Mouse (Mus musculus) forebrain, embryonic 16.5 days (tissue): ENCODE measurements around the gene Tns3. TPM values are rescaled to one million over a fixed set of nuclear protein-coding genes. Genes with fewer than 3 reads are reported as not detected.

Experiments used
- ATAC-seq: fragments of 200-750 bp; cut with Nextera tagmentation; 2 replicates; pipeline ENCODE4 v1.8.0; 2017; ENCODE audit warnings: mild to moderate bottlenecking, moderate library complexity
- H3K27ac ChIP-seq: fragments of 300-500 bp; sonication (generic); 2 replicates; pipeline ENCODE4 v1.5.1; 2014; ENCODE audit warnings: low read length, control low read depth
- H3K27me3 ChIP-seq: fragments of 300-500 bp; sonication (generic); replicated peaks from 2 replicates; pipeline ENCODE4 v1.6.1; 2014; ENCODE audit warnings: low read length; ENCODE audit not compliant: control insufficient read depth, insufficient read depth
- H3K36me3 ChIP-seq: fragments of 300-500 bp; sonication (generic); 2 replicates; pipeline ENCODE4 v1.6.1; 2014; ENCODE audit not compliant: control insufficient read depth, insufficient read depth
- H3K4me1 ChIP-seq: fragments of 300-500 bp; sonication (generic); replicated peaks from 2 replicates; pipeline ENCODE4 v1.6.1; 2014; ENCODE audit warnings: low read length; ENCODE audit not compliant: control insufficient read depth, insufficient read depth
- H3K4me2 ChIP-seq: fragments of 300-500 bp; sonication (generic); 2 replicates; pipeline ENCODE4 v1.6.1; 2014; ENCODE audit warnings: mild to moderate bottlenecking, low read length, control low read depth
- H3K4me3 ChIP-seq: fragments of 300-500 bp; sonication (generic); replicated peaks from 2 replicates; pipeline ENCODE4 v1.5.1; 2014; ENCODE audit warnings: mild to moderate bottlenecking, low read length, control low read depth
- H3K9ac ChIP-seq: fragments of 300-500 bp; sonication (generic); replicated peaks from 2 replicates; pipeline ENCODE4 v1.6.1; 2014; ENCODE audit warnings: low read depth, low read length, control low read depth
- H3K9me3 ChIP-seq: fragments of 300-500 bp; sonication (generic); 2 replicates; pipeline ENCODE4 v1.6.1; 2016; ENCODE audit warnings: low read length; ENCODE audit not compliant: control insufficient read depth
- WGBS: fragments of 180-500 bp; shearing (Covaris S2); extraction: QIAGEN DNeasy Blood & Tissue Kit; methylation state at CpG from one replicate; pipeline ENCODE4 v1.1.7; 2014; 5-methylcytosine and 5-hydroxymethylcytosine counted together
- polyA plus RNA-seq: library from polyadenylated mRNA; unstranded; fragments of >200 nt; fragmentation: Nextera tagmentation; extraction: Ambion mirVana; gene quantifications from 2 replicates; pipeline ENCODE4 v1.2.1, GENCODE M21; 2015

Gene Tns3
- polyA plus RNA-seq, 1 experiment from 2014 or later: 8.8 TPM

DNA sequence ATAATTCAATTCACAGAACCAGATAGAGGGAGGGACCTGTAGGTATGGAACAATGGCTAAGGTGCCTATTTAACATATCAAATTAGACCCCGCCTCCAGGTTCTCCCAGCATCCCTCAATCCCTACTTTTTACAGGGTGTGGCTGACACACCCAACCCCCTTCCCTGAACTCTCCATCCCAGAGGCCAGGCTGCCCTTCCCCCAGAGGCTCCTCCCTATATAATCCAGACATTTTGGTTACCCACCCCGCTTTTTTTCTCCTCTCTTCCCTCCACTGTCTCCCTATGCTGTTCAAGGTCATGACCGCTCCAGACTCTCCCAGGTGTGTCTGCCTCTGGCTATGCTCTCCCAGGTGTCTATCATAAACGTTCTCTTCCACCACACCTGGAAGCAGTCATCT is 7.4 kb upstream of the Tns3 start:
- Histone ChIP-seq H3K9me3 (peaks cover 4% of the 10 kb centered on the region), H3K9ac (no peak overlapping the region), H3K4me3 (no peak overlapping the region), H3K27me3 (no peaks in the 10 kb centered on the region), H3K4me2 (no peak overlapping the region), H3K4me1 (no peaks in the 10 kb centered on the region), H3K27ac (no peak overlapping the region), H3K36me3 (no peaks in the 10 kb centered on the region)
- no peak for ATAC-seq
- 85% methylated on average over 4 of the region's 4 CpGs for WGBS

DNA sequence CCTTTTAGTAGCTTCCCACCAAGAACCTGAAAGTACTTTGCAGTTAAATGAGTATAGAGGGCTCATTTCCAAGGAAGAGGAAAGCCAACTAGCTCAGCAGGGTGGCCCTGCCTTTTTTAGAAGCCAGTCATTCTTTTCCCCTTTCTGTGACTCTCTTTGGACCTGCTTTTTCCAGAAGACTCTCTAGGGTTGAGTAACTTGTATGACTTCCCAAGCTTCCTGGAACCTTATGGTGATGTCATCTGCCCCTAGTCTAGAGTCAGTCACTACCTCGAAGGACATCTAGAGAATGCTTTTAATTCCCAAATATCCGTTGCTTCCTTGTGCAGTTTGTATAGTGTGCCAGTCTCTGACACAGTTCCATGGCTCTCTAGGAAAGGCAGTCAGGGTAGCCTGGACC is 4.8 kb upstream of the Tns3 start:
- Histone ChIP-seq H3K4me2 (no peak overlapping the region), H3K4me1 (peaks cover 4% of the 10 kb centered on the region), H3K9me3 (peaks cover 4% of the 10 kb centered on the region), H3K36me3 (no peaks in the 10 kb centered on the region), H3K9ac (no peak overlapping the region), H3K27ac (no peak overlapping the region), H3K4me3 (no peak overlapping the region), H3K27me3 (no peaks in the 10 kb centered on the region)
- WGBS: 83% methylated on average over 2 of the region's 2 CpGs
- ATAC-seq: no peak

DNA sequence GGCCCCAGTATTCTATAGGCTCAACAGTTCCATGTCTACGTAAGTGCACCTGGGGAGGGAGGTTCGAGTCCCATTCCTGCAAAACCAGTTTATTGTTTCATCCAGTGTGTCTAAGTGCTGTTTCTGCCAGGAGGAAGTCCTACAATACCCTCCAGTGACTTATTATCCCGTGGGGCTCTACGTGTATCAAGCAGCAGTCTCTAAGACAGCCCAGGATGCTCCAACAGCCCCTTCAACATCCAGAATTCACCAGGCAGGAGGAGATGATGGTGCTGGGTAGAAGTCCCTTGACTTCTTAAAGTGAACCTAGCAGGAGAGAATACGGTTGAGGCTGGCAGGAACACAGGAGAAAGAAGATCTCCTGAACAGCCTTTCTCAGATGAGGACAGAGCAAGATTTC is 462 bp upstream of the Tns3 start:
- peaks cover 11% of the 10 kb centered on the region for H3K4me1 ChIP-seq
- no peaks in the 10 kb centered on the region for H3K27me3 ChIP-seq
- no peak; the same call in 1 of the 2 replicates for ATAC-seq
- H3K4me3 ChIP-seq: peak overlapping the region; percentile 65
- H3K36me3 ChIP-seq: no peaks in the 10 kb centered on the region
- no peak overlapping the region; the same call in 1 of the 2 replicates for H3K9ac ChIP-seq
- H3K27ac ChIP-seq: no peak overlapping the region
- peaks cover 4% of the 10 kb centered on the region for H3K9me3 ChIP-seq
- WGBS: 43% methylated on average over 5 of the region's 5 CpGs
- H3K4me2 ChIP-seq: peak overlapping the region; percentile 80

DNA sequence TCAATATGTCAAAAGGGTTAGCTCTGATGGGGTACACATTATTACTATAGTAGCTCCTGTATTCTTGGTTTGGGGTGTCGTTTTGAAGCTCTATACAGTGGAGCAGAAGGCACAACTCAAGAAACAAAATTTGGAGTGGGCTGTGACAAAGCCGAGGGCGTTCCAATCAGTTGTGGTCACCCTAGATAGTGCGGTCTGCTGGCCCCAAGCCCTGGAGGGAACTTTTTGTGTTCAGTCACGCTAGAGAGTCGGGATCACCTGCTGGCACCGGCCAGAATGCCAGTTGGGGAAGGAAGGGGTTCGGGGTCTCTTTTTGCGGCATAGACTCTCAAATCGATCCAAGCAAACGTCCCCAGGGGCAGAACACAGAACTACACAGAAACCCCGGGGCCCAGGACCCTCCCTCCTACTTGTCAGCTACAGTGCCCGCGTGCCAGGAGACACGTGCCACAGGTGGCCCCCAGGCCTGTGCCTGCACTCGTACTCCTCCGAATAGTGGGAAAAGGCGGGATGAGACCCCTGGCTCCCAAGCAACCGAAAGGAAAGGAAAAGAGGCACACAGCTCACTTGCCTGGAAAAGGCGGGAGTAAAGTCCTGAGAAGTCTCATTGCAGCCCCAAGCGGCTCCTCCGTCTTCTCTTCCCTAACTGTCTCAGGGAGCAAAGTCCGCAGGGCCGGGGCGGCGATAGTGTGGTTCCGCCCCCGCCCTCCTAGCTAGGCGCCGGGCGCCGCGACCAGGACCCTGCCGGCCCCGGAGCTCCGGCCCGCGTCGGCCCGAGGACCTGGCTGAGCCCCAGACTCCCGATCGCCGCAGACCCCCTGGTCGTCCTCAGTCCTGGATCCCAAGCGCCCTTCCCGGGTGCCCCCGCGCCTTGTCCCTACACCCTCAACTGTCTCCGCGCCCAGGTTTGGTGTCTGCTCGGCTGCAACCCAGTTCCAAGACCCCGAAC is 617 bp downstream of the Tns3 start:
- Histone ChIP-seq H3K9me3 (peaks cover 4% of the 10 kb centered on the region), H3K27ac (no peak overlapping the region), H3K9ac (peak overlapping the region; percentile 76), H3K4me1 (peaks cover 13% of the 10 kb centered on the region), H3K4me2 (peak overlapping the region; percentile 80), H3K36me3 (no peaks in the 10 kb centered on the region), H3K4me3 (peak overlapping the region; percentile 65), H3K27me3 (no peaks in the 10 kb centered on the region)
- under 1% methylated on average over 52 of the region's 52 CpGs for WGBS
- ATAC-seq: peak; percentile 68

DNA sequence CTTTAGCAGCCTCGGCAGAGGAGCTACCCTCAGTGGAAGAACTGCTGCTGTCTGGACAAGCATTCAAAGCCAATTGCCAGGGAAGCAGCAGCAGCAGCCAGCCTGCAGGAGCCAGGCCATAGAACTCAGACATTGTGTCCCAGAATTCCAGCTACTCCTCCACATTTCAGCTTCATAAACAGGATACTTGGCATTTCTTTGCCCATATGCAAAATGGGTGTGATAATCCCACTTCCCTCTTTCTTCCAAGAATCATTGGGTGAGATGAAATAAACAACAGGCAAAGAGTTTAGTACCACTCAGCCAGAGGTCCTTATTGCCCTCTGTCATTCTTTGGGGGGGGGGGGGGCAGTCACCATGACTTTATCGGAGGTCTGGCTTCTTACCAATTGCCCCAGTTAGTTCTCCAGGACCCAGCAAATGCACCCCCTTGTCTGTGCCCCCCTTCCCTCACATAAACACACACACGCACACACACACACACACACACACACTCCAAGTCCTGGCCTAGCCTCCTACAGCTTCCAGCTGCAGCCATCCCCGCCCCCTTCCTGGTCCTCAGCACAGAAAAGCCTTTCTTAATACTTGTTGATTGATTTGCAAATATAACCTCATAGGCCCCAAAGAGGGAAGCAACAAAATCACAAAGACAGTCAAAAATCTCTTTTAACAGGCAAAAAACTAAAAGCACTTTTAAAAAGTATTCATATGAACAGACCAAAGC is 1.5 kb downstream of the Tns3 start:
- WGBS: 31% methylated on average over 4 of the region's 4 CpGs
- Histone ChIP-seq H3K9ac (no peak overlapping the region), H3K9me3 (no peaks in the 10 kb centered on the region), H3K36me3 (no peaks in the 10 kb centered on the region), H3K4me3 (no peak overlapping the region), H3K27me3 (no peaks in the 10 kb centered on the region), H3K4me2 (peak overlapping the region; percentile 14; the same call in 1 of the 2 replicates), H3K27ac (no peak overlapping the region), H3K4me1 (peaks cover 13% of the 10 kb centered on the region)
- ATAC-seq: no peak

DNA sequence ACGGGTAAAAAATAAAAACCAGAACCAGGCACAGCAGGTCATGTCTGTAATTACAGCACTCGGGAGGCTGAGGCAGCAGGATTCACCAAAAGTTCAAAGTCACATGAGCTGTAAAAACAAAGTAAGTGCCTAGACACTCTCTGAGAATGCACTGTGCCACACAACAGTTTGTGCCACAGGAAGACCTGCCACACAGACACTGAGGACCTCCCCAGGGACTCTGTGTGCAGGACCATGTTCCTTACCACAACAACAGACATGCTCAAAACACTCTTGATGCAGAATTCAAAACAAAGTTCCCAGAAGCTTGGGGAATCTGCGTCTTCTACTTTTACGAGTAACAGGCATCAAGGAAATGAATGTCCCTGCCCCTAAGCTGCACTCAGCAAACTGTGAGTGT is 3.4 kb downstream of the Tns3 start:
- no peak overlapping the region for H3K4me2 ChIP-seq
- H3K9ac ChIP-seq: no peak overlapping the region
- ATAC-seq: no peak
- peaks cover 19% of the 10 kb centered on the region for H3K4me1 ChIP-seq
- no peaks in the 10 kb centered on the region for H3K36me3 ChIP-seq
- no peak overlapping the region for H3K4me3 ChIP-seq
- H3K9me3 ChIP-seq: no peaks in the 10 kb centered on the region
- WGBS: 79% methylated on average over 4 of the region's 4 CpGs
- no peaks in the 10 kb centered on the region for H3K27me3 ChIP-seq
- H3K27ac ChIP-seq: no peak overlapping the region

DNA sequence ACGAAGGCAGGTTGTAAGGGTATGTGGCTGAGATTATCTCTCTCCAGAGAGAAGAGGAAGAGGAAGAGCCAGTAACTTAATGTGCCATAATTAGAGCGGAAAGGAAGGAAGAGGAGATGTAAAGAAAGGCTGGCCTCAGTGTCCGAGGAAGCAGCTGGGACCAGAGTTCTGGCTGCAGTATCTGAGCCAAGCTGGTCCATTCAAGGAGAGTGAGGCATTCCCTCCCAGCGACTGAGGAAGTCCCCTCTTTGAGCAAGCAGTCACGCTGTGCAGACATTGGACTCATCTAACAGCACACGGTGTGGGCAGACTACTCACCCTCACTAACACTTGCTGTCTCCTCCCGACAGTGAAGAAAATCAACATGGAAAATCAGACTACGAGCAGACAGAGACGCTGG is 4.5 kb downstream of the Tns3 start:
- Histone ChIP-seq H3K36me3 (no peaks in the 10 kb centered on the region), H3K27ac (no peak overlapping the region), H3K4me1 (peaks cover 19% of the 10 kb centered on the region), H3K9me3 (no peaks in the 10 kb centered on the region), H3K27me3 (no peaks in the 10 kb centered on the region), H3K4me3 (no peak overlapping the region), H3K9ac (no peak overlapping the region), H3K4me2 (no peak overlapping the region)
- 57% methylated on average over 9 of the region's 9 CpGs for WGBS
- ATAC-seq: no peak

DNA sequence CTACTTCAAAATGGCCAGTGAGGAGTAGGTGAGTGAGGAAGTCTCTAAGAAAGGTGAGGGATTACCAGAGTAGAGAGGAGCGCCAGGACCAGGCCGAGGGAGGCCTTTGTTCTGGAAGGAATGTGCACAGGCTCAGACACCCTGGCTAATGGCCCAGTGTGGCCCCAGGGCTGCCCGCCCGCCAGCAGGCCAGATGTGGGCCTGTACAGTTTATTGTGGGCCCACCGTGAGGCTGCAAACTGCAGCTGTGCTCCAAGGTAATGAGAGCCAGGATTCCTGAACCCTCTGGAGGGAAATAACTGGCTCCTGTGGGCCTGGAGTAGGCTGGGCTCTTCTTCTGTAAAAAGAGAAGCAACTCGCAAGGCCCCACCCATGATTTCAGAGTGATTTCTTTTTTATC is 5.3 kb downstream of the Tns3 start:
- no peaks in the 10 kb centered on the region for H3K36me3 ChIP-seq
- no peaks in the 10 kb centered on the region for H3K27me3 ChIP-seq
- H3K27ac ChIP-seq: no peak overlapping the region
- no peak for ATAC-seq
- 40% methylated on average over 6 of the region's 6 CpGs for WGBS
- H3K9me3 ChIP-seq: no peaks in the 10 kb centered on the region
- H3K9ac ChIP-seq: no peak overlapping the region
- H3K4me3 ChIP-seq: no peak overlapping the region
- H3K4me1 ChIP-seq: peaks cover 15% of the 10 kb centered on the region
- no peak overlapping the region for H3K4me2 ChIP-seq

DNA sequence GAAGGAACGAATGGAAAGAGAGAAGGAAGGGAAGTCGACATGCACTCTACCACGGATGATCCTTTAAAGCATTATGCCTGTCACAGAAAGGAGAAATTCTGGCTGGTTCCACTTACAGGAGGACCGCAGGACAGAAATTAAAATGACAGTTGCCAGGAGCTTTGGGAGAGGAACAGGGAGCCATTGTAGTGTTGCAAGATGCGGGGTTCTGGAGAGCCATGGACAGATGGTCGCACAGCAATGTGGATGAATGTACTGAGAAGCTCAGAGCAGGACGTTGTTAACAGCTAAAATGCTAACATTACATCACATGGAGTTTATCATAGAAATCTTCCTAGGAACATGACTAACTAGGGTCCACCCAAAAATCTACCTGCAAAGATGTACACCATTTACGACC is 6.8 kb downstream of the Tns3 start:
- 84% methylated on average over 8 of the region's 8 CpGs for WGBS
- H3K4me3 ChIP-seq: no peak overlapping the region
- H3K9ac ChIP-seq: no peak overlapping the region
- peaks cover 14% of the 10 kb centered on the region for H3K4me1 ChIP-seq
- no peaks in the 10 kb centered on the region for H3K36me3 ChIP-seq
- no peak overlapping the region for H3K27ac ChIP-seq
- H3K4me2 ChIP-seq: no peak overlapping the region
- H3K27me3 ChIP-seq: no peaks in the 10 kb centered on the region
- H3K9me3 ChIP-seq: no peaks in the 10 kb centered on the region
- ATAC-seq: no peak
